Mouse (Mus musculus): ENCODE measurements around the gene Csrp2. TPM values are rescaled to one million over a fixed set of nuclear protein-coding genes. Genes with fewer than 3 reads are reported as not detected.

Gene Csrp2
- total RNA-seq, 1 experiment: 252 TPM

DNA sequence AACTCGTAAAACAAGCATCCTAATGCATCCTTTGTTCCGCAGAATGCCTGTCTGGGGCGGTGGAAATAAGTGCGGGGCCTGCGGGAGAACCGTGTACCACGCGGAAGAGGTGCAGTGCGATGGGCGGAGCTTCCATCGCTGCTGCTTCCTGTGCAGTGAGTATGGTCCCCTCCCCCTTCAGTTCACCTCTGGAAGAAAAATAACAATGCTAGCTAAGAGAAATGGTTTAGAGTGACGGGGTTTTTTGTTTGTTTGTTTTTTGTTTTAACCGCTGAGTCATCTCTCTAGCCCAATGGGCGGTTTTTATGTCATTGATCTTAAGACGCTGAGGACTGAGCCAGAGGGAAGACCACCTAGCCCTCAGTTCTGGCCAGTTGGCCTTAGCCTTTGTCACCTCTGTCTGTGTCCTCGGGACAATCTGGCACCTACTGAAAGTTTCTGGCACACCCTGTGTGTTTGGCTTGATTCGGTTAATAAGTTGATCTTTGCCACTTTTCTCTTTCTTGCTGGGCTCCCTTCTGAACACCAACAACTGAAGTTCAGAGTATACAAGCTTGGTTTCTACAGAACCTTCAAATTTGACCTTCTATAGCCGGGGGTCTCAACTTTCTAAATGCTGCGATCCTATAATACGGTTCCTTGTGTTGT is 12.4 kb downstream of the Csrp2 start:
- DNase-seq (ENCODE audit: low read depth, low spot score): peak; percentile 85
- Histone ChIP-seq H3K9ac (ENCODE audit: insufficient read depth, low read depth, low read length, poor library complexity, severe bottlenecking) (peak overlapping the region; percentile 37; the same call in 1 of the 2 replicates), H3K36me3 (ENCODE audit: control insufficient read depth, insufficient read depth, low read length, poor library complexity, severe bottlenecking) (peaks cover 14% of the 10 kb centered on the region), H3K9me3 (ENCODE audit: control insufficient read depth, insufficient read depth, low read depth, low read length) (no peaks in the 10 kb centered on the region), H3K4me3 (ENCODE audit: insufficient read depth in 1 of 2, low read depth in 1 of 2, low read length in 2 of 2, poor library complexity in 1 of 2, severe bottlenecking in 1 of 2) (peak overlapping the region; percentile 43 to 45), H3K4me1 (ENCODE audit: control insufficient read depth in 2 of 2, insufficient read depth in 2 of 2, low read length in 2 of 2, poor library complexity in 1 of 2) (peaks cover 14 to 15% of the 10 kb centered on the region in 2 experiments), H3K27ac (ENCODE audit: insufficient read depth, low read depth, low read length, poor library complexity, severe bottlenecking) (peak overlapping the region; percentile 73)
- TF ChIP-seq MAFK (IDR thresholded peaks at IDR 0.05; ENCODE audit: insufficient read depth, low read depth, low read length) (peak; percentile 72; the same call in 1 of the 2 replicates), CHD2 (IDR thresholded peaks at IDR 0.05; ENCODE audit: low read depth, low read length) (no peak)
- in situ Hi-C loops (cut with MboI; ENCODE audit: low sequenced_read_pairs in 2 of 2, unreplicated experiment in 2 of 2): loop anchor here in 1 of 2 experiments (10.0 kb wide), 1 partner anchor 127 kb away; no protein-coding TSS in a partner anchor

DNA sequence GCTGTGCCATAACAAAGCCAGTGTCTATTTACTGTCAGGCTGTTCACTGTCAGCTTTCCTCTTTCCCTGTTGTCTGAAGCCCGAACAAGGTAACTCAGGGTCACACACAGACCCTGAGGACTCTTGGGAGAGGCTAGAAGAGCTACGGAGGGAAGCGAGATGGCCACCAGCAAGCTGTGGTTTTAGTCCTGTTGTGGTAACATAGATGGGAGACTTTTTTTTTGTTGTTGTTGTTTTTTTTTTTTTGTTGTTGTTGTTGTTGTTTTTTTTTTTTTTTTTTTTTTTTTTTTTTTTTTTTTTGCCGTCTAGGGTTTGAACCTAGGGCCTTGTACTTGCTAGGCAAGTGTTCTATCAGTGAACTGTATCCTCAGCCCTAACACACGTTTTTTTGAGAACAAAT is 14.0 kb downstream of the Csrp2 start:
- H3K27ac ChIP-seq (ENCODE audit: insufficient read depth, low read depth, low read length, poor library complexity, severe bottlenecking): no peak overlapping the region; the same call in 1 of the 2 replicates
- TF ChIP-seq CHD2 (IDR thresholded peaks at IDR 0.05; ENCODE audit: low read depth, low read length): no peak
- peak; percentile 97 for TF ChIP-seq ZNF384 (IDR thresholded peaks at IDR 0.05; ENCODE audit: low read depth, low read length)
- H3K36me3 ChIP-seq (ENCODE audit: control insufficient read depth, insufficient read depth, low read length, poor library complexity, severe bottlenecking): peaks cover 23% of the 10 kb centered on the region
- DNase-seq (ENCODE audit: low read depth, low spot score): no peak
- in situ Hi-C loops (cut with MboI; ENCODE audit: low sequenced_read_pairs in 2 of 2, unreplicated experiment in 2 of 2): loop anchor here in 1 of 2 experiments (10.0 kb wide), 1 partner anchor 129 kb away; no protein-coding TSS in a partner anchor
- H3K9me3 ChIP-seq (ENCODE audit: control insufficient read depth, insufficient read depth, low read depth, low read length): no peaks in the 10 kb centered on the region
- no peak overlapping the region for H3K9ac ChIP-seq (ENCODE audit: insufficient read depth, low read depth, low read length, poor library complexity, severe bottlenecking)
- no peak overlapping the region for H3K4me3 ChIP-seq (ENCODE audit: insufficient read depth in 1 of 2, low read depth in 1 of 2, low read length in 2 of 2, poor library complexity in 1 of 2, severe bottlenecking in 1 of 2)
- H3K4me1 ChIP-seq (ENCODE audit: control insufficient read depth in 2 of 2, insufficient read depth in 2 of 2, low read length in 2 of 2, poor library complexity in 1 of 2): peaks cover 8 to 13% of the 10 kb centered on the region in 2 experiments; a peak in 3 of 4 replicates

- Histone ChIP-seq H3K9me3 (ENCODE audit: control insufficient read depth, insufficient read depth, low read depth, low read length) (no peaks in the 10 kb centered on the region), H3K4me1 (ENCODE audit: control insufficient read depth in 2 of 2, insufficient read depth in 2 of 2, low read length in 2 of 2, poor library complexity in 1 of 2) (peaks cover 4% of the 10 kb centered on the region in 2 experiments; a peak in 2 of 4 replicates), H3K9ac (ENCODE audit: insufficient read depth, low read depth, low read length, poor library complexity, severe bottlenecking) (no peak overlapping the region), H3K36me3 (ENCODE audit: control insufficient read depth, insufficient read depth, low read length, poor library complexity, severe bottlenecking) (peaks cover 34% of the 10 kb centered on the region), H3K27ac (ENCODE audit: insufficient read depth, low read depth, low read length, poor library complexity, severe bottlenecking) (no peak overlapping the region), H3K4me3 (ENCODE audit: insufficient read depth in 1 of 2, low read depth in 1 of 2, low read length in 2 of 2, poor library complexity in 1 of 2, severe bottlenecking in 1 of 2) (no peak overlapping the region)
- in situ Hi-C loops (cut with MboI; ENCODE audit: low sequenced_read_pairs in 2 of 2, unreplicated experiment in 2 of 2): loop anchor here in 1 of 2 experiments (10.0 kb wide), 1 partner anchor 130 kb away; no protein-coding TSS in a partner anchor
- DNase-seq (ENCODE audit: low read depth, low spot score): no peak
- TF ChIP-seq ZC3H11A (IDR thresholded peaks at IDR 0.05; ENCODE audit: borderline replicate concordance, low read depth, low read length) (no peak), MAFK (IDR thresholded peaks at IDR 0.05; ENCODE audit: insufficient read depth, low read depth, low read length) (no peak)
Measured at GRCm38 (mm10) chr10:110935081-110935480, 15.5 kb downstream of the Csrp2 start.

GRCm38 (mm10) chr10:110935669-110936068 is 16.1 kb downstream of the Csrp2 start:
- Histone ChIP-seq H3K4me3 (ENCODE audit: insufficient read depth in 1 of 2, low read depth in 1 of 2, low read length in 2 of 2, poor library complexity in 1 of 2, severe bottlenecking in 1 of 2) (no peak overlapping the region), H3K27ac (ENCODE audit: insufficient read depth, low read depth, low read length, poor library complexity, severe bottlenecking) (no peak overlapping the region), H3K9me3 (ENCODE audit: control insufficient read depth, insufficient read depth, low read depth, low read length) (no peaks in the 10 kb centered on the region), H3K36me3 (ENCODE audit: control insufficient read depth, insufficient read depth, low read length, poor library complexity, severe bottlenecking) (peaks cover 34% of the 10 kb centered on the region), H3K4me1 (ENCODE audit: control insufficient read depth in 2 of 2, insufficient read depth in 2 of 2, low read length in 2 of 2, poor library complexity in 1 of 2) (peaks cover 4% of the 10 kb centered on the region in 2 experiments; a peak in 2 of 4 replicates), H3K9ac (ENCODE audit: insufficient read depth, low read depth, low read length, poor library complexity, severe bottlenecking) (no peak overlapping the region)
- DNase-seq (ENCODE audit: low read depth, low spot score): no peak
- in situ Hi-C loops (cut with MboI; ENCODE audit: low sequenced_read_pairs in 2 of 2, unreplicated experiment in 2 of 2): loop anchor here in 1 of 2 experiments (10.0 kb wide), 1 partner anchor 131 kb away; no protein-coding TSS in a partner anchor
- no peak for TF ChIP-seq CHD2 (IDR thresholded peaks at IDR 0.05; ENCODE audit: low read depth, low read length)
- no peak for TF ChIP-seq MAFK (IDR thresholded peaks at IDR 0.05; ENCODE audit: insufficient read depth, low read depth, low read length)
- no peak for TF ChIP-seq HCFC1 (IDR thresholded peaks at IDR 0.05; ENCODE audit: borderline replicate concordance, insufficient read depth, low read length)
- TF ChIP-seq ZNF384 (IDR thresholded peaks at IDR 0.05; ENCODE audit: low read depth, low read length): no peak
- no peak for TF ChIP-seq ZC3H11A (IDR thresholded peaks at IDR 0.05; ENCODE audit: borderline replicate concordance, low read depth, low read length)

DNA sequence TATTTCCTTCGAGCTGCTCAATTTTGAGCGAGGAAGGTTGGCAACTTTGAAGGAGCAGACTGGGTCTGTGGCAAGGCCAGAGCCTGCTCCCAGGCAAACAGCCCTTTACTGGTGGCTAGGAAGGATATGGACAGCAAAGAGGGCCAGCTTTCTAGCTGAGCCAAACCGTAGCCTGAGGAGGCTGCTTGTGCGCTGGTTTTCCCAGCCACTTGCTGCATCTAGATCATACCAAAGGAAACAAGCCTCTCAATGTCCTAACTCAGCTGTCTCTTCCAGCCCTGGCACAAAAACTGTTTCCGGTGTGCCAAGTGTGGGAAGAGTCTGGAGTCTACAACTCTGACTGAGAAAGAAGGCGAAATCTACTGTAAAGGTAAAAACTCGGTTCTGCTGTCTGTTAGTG is 18.8 kb downstream of the Csrp2 start:
- DNase-seq (ENCODE audit: low read depth, low spot score): no peak

More for the DNA sequence above, 18.8 kb downstream of the Csrp2 start:
- TF ChIP-seq ZC3H11A (IDR thresholded peaks at IDR 0.05; ENCODE audit: borderline replicate concordance, low read depth, low read length) (no peak), HCFC1 (IDR thresholded peaks at IDR 0.05; ENCODE audit: borderline replicate concordance, insufficient read depth, low read length) (no peak), ZNF384 (IDR thresholded peaks at IDR 0.05; ENCODE audit: low read depth, low read length) (no peak), MAFK (IDR thresholded peaks at IDR 0.05; ENCODE audit: insufficient read depth, low read depth, low read length) (no peak), CHD2 (IDR thresholded peaks at IDR 0.05; ENCODE audit: low read depth, low read length) (no peak)
- in situ Hi-C loops (cut with MboI; ENCODE audit: low sequenced_read_pairs in 2 of 2, unreplicated experiment in 2 of 2): loop anchor here in 1 of 2 experiments (10.0 kb wide), 1 partner anchor 134 kb away; no protein-coding TSS in a partner anchor
- peaks cover 39% of the 10 kb centered on the region for H3K36me3 ChIP-seq (ENCODE audit: control insufficient read depth, insufficient read depth, low read length, poor library complexity, severe bottlenecking)
- no peaks in the 10 kb centered on the region for H3K9me3 ChIP-seq (ENCODE audit: control insufficient read depth, insufficient read depth, low read depth, low read length)
- H3K4me1 ChIP-seq (ENCODE audit: control insufficient read depth in 2 of 2, insufficient read depth in 2 of 2, low read length in 2 of 2, poor library complexity in 1 of 2): peaks cover 1 to 7% of the 10 kb centered on the region in 2 experiments; a peak in 3 of 4 replicates
- H3K4me3 ChIP-seq (ENCODE audit: insufficient read depth in 1 of 2, low read depth in 1 of 2, low read length in 2 of 2, poor library complexity in 1 of 2, severe bottlenecking in 1 of 2): no peak overlapping the region
- H3K9ac ChIP-seq (ENCODE audit: insufficient read depth, low read depth, low read length, poor library complexity, severe bottlenecking): no peak overlapping the region
- no peak overlapping the region for H3K27ac ChIP-seq (ENCODE audit: insufficient read depth, low read depth, low read length, poor library complexity, severe bottlenecking)
